Mouse (Mus musculus) heart, postnatal 25 days (tissue): ENCODE results near the gene Duxf3. TPM values are rescaled to one million over a fixed set of nuclear protein-coding genes. Genes with fewer than 3 reads are reported as not detected.
"Not testable (repeated sequence)": the region's sequence is repeated elsewhere in the genome, so short reads cannot be mapped to it uniquely, and the experiment has no call there.

ENCODE experiments used
- DNase-seq: peaks from one replicate; pipeline ENCODE4 v3.0.0; 2022; ENCODE audit warnings: low spot score
- intact Hi-C: fragments of 180-260 bp; cut with DNase I; formaldehyde crosslinking; loops from one replicate; pipeline ENCODE4 v1.15.1; 2025
- total RNA-seq, 2 experiments: library from RNA; stranded (reverse); gene quantifications; 2 replicates each; pipeline ENCODE4 v1.2.3; 2021

The Duxf3 gene
- not detected for total RNA-seq

DNA sequence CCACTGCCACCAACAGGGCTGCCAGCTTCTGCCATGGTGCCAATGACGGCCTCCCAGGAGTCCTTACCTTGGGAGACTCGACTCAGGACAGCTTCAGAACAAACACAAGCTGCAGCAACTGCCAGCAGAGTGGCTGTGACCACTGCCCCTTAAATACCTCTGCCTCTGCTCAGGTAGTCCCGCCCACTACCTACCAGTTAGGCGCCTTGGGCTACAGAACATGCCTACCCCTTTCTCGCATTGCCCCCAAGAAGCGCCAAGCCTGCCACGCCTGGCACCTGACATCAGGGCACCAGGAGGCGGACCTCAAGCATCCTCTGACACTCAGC lies at the start of gene Duxf3:
Gene Duxf3, minus strand, starts transcription at position 35 of the 329 bp plus-strand sequence.
- DNase-seq, intact Hi-C loops: not testable (repeated sequence)

DNA sequence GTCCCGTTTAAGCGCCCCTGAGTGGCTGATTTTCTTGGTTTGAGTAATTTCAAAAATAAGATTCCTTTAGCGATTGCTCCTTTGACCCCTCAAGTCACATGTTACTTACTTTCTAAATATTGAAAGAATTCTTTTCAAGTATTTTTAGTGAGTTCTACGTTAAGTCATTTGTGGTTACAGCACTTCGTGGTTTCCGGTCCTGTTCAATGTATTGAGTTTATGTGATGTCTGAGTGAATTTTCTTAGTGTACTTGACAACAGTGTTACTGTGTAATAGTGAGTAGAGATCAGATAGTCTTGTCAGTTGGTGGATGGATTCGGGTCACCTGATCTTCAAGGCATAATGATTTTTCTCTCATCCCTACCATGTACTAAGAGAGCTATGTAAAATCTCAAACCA lies 49.8 kb upstream of the Duxf3 start:
- DNase-seq = no peak

DNA sequence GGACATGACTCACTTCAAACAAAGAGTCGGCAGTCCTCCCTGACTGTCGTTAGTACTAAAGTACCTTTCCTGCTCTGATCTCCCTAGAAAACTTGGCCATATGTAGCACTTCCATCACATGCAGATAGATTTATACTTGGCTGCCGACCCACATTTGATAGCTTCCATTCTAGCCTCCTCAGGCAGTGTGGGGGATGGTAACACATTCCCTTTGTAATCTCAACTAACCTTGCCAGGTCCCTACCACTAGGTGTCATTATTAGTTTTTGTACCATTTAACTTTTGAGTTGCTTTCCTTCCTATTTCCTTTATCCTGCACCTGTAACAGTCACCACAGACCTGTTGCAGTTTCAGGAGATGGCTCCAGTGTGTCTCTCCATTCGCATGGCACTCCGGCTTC lies 26.0 kb upstream of the Duxf3 start:
- intact Hi-C loops = no loop called here
- no peak for DNase-seq

More for the DNA sequence above, 49.8 kb upstream of the Duxf3 start:
- intact Hi-C loops = no loop called here

DNA sequence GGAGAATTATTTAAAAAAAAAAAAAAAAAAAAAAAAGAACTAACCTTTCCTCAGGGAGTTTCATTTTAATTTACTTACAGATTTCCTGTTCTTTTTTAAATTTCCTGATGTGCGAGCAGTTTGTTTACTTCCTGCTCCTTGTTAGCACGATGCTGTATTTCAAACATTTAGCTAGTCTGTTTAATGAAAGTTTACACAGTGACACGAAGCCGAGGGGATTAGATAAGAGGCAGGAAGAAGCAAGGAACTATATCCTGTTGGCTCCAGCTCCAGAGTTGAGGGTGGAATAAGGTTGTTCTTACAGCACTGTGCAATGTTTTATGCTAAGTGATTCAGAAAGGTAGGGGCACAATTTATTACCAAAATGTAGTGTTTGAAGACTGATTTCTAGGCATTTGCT lies 23.5 kb upstream of the Duxf3 start:
- DNase-seq = no peak
- intact Hi-C loops = no loop called here

DNA sequence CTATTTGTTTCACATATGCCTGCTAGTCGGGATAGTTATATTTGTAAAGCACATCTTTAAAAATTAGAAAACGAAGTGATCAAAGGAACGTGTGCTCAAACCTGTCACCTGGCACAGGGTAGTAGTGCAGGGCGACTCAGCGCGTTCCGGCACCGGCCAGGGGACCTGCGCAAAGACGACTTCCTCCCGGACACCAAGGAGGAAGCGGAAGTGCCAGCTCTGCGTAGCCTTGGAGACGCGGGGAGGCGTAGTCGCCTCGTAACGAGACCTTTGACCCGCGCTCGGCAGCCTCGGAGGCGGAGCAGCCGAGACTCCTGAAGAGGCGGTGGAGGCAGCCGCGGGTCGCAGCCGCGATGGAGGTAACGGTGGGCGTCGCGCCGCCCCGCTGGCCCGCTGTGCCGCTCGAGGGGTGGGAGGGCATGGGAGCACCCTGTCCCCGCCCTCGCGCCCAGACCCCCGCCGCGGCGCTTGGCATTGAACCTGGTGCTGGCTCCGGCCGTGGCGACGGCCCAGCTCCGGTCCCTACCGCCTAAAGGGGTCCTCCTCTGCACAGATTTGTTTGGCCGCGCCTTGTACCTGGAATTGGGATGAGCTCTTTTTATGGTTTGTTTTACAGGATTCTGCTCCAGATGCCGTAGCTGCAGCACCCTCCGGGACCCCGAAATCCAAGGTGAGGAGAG lies 22.9 kb upstream of the Duxf3 start, which contains the start of gene Gcc2:
Gene Gcc2, plus strand, starts transcription at position 285 of the 680 bp plus-strand sequence.
- peak; percentile 88 for DNase-seq
- intact Hi-C loops = no loop called here

DNA sequence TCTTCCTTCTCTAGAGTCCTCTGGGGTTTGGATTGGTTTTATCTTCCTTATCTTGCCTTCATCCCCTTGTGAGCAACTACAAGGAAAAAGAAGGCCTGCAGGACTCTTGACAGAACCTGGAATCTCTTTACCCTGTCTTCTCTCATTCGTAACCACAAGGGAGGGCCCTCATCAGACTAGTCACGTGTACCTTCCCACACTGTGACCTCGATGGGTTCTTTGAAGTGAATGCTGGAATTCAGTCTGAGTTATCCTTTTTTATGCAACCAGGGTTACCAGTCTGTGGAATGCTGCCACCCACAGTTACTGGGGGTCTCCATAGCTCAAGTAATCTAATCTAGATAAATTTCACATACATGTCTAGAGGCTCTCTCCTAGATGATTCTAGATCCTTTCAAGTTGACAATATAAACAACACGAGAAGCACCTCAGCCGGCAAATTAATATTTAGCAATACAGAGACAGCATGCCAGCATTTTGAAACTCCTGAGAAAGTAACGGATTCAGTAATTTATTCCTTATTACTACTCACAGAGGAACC lies 22.2 kb upstream of the Duxf3 start:
- no peak for DNase-seq
- intact Hi-C loops = no loop called here

DNA sequence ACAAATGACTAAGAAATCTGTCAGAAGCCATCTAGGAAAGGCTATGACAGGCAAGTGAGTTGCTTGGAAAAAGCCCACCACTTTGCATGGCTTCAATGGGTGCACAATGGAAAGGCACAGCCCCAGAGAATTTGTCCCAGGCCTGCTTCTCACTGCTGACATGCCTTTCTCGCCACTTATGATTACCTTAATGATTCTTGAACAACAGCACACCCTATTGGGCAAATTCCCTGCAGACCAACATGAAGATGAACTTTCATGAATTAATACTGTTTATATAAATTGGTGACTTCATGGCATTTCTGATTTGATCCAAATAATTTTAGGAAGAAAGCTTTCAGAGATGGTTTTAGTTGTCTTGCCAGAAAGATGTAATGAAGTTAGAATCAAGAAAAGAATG lies 17.1 kb upstream of the Duxf3 start:
- DNase-seq = no peak
- intact Hi-C loops = no loop called here

DNA sequence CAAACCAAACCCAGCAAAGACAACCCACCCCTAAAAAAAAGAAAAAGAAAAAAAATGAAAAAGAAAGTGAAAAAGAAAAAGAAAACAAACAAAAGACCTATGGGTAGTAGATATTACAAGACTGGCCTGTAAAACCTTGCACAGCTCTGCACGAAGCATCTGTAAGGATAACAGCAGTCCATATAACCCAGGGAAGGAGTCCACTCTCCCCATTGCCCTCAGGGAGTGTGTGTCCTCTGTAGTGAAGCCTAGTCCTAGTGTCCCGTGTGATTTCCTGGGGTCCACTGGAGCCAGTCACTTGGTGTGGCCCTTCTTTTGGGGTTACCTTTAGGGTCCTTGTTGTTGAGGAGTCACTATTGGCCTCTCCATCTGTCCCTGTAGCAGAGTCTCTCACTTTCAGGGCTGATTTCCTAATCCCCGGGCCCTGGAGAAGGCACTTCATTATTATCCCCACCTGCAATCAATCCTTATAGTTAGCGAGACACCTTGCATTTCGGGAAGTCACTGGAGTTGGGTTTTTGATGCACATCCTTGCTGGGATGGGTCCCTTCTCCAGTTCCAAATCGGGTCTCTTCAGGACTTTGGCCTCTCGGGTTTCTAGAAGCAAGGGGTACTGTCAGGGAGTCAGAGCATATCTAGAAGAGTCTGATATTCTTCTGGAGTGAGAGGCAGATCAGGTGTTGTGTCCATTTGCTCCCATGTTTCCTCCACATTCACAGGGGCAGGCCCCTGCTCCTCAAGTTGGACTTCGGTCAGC lies 6.7 kb upstream of the Duxf3 start:
- intact Hi-C loops = not testable (repeated sequence)
- peak; percentile 72 for DNase-seq

DNA sequence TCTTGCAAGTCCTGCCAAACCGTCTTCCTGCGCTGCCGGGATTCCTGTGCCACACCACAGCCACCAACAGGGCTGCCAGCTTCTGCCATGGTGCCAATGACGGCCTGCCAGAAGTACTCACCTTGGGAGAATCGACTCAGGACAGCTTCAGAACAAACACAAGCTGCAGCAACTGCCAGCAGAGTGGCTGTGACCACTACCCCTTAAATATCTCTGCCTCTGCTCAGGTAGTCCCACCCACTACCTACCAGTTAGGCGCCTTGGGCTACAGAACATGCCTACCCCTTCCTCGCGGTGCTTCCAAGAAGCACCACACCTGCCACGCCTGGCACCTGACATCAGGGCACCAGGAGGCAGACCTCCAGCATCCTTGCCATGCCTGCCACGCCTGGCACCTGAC lies 4.1 kb upstream of the Duxf3 start, which contains the start of gene Gm4981:
Gene Gm4981, minus strand, starts transcription at position 89 of the 400 bp plus-strand sequence.
- intact Hi-C loops = no loop called here
- no peak for DNase-seq

DNA sequence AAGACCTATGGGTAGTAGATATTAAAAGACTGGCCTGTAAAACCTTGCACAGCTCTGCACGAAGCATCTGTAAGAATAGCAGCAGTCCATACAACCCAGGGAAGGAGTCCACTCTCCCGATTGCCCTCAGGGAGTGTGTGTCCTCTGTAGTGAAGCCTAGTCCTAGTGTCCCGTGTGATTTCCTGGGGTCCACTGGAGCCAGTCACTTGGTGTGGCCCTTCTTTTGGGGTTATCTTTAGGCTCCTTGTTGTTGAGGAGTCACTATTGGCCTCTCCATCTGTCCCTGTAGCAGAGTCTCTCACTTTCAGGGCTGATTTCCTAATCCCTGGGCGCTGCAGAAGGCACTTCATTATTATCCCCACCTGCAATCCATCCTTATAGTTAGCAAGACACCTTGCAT lies 2.5 kb upstream of the Duxf3 start:
- DNase-seq, intact Hi-C loops: not testable (repeated sequence)

DNA sequence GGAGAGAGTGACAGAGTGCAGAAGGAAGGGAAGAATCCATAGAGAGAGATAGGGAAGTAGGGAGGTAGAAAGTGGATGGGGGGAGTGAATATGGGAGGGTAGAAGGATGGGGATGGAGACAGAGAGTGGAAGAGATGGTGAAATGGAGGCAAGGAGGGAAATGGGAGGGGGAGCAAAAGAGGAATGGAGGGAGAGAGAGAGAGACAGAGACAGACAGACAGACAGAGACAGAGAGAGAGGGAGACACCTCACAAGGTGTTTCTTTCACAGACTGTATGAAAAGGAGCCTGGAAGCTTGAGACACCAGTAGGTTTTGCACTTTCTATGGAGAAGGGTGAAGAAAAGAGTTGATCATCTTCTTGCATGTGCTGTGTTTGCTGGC lies 1.3 kb upstream of the Duxf3 start:
- intact Hi-C loops, DNase-seq: not testable (repeated sequence)

DNA sequence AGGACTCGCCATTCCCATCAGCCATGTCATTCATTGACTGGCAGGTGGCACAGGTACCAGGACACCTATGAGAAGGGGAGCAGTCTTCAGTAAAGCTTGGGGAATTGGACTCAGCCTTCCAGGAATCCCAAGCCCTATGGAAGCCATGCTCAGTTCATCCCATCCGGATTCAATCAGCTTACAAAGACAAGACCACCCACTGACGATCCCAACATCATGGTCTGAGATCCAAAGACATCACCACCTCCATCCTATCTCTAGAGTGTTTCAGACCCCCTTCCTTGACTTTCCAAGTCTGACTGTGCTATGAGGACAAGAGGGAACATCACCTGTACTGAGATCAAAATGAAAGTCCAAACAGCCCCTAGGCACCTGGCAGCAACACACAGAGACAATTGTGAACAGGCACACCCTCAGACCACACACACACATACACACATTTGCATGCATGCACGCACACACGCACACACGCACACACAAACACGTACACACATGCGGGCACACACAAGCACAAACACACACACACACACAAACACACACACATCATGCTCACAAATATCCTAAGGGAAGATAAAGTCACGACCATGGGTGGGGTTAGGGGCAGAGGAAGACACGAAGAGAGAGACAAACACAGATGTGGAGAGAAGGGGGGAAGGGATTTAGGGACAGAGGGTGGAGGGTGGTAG lies 722 bp upstream of the Duxf3 start:
- DNase-seq = peak; percentile 44
- intact Hi-C loops = not testable (repeated sequence)

DNA sequence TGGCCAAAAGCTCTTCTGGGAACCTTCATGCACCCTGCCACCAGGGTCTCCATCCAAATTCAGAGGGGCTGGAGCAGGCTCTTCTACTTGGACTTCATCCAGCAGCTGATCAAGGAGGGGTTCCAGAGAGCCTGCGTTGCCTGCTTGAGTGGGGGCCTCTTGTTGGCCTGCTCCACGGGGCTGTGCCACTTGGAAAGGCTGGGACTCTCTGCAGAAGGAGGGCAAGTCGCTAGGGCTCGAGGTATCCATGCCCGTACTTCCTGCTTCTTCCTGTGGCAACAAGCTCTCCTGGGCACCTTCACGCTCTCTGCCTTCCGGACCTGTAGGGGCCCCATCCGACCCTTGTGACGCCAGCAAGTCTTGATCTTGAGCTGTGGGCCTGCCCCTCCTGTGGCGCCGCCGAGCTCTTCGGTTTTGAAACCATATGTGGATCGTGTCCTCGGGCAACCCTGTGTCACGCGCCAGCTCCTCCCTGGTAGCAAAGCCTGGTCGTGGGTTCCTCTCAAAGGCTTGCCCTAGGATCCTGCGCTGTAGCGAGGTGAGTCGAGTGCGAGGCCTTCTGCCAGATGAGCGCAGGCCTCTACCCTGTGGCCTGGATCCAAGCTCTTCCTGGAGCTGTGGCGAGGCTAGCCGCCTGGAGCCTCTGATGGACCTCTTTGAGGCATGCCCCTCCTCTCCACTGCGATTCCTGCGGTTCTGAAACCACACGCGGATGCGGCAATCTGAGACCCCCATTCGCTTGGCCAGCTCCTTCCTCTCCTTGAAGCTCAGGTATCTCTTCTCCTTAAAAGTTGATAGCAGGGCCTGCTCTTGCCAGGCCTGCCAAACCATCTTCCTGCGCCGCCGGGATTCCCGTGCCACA lies 465 bp downstream of the Duxf3 start:
- peak; percentile 82 for DNase-seq
- intact Hi-C loops = not testable (repeated sequence)

DNA sequence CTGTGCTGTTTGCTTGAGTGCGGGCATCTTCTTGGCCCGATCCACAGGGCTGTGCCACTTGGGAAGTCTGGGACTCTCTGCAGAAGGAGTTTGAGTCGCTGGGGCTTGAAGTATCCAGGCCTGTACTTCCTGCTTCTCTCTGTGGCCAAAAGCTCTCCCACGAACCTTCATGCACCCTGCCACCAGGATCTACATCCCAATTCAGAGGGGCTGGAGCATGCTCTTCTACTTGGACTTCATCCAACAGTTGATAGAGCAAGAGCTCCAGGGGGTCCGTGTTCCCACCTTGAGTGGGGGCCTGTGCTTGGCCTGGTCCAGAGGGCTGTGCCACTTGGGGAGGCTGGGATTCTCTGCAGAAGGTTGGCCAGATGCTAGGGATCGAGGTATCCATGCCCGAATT lies 1.4 kb downstream of the Duxf3 start:
- intact Hi-C loops = not testable (repeated sequence)
- peak; percentile 69 for DNase-seq

DNA sequence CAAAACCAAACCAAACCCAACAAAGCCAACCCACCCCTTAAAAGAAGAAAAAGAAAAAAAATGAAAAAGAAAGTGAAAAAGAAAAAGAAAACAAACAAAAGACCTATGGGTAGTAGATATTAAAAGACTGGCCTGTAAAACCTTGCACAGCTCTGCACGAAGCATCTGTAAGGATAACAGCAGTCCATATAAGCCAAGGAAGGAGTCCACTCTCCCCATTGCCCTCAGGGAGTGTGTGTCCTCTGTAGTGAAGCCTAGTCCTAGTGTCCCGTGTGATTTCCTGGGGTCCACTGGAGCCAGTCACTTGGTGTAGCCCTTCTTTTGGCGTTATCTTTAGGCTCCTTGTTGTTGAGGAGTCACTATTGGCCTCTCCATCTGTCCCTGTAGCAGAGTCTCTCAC lies 2.5 kb downstream of the Duxf3 start:
- DNase-seq, intact Hi-C loops: not testable (repeated sequence)

DNA sequence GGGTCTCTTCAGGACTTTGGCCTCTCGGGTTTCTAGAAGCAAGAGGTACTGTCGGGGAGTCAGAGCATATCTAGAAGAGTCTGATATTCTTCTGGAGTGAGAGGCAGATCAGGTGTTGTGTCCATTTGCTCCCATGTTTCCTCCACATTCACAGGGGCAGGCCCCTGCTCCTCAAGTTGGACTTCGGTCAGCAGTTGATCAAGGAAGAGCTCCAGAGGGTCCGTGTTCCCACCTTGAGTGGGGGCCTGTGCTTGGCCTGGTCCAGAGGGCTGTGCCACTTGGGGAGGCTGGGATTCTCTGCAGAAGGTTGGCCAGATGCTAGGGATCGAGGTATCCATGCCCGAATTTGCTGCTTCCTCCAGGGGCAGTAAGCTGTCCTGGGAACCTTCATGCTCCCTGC lies 4.7 kb downstream of the Duxf3 start:
- peak; percentile 59 for DNase-seq
- intact Hi-C loops = not testable (repeated sequence)

DNA sequence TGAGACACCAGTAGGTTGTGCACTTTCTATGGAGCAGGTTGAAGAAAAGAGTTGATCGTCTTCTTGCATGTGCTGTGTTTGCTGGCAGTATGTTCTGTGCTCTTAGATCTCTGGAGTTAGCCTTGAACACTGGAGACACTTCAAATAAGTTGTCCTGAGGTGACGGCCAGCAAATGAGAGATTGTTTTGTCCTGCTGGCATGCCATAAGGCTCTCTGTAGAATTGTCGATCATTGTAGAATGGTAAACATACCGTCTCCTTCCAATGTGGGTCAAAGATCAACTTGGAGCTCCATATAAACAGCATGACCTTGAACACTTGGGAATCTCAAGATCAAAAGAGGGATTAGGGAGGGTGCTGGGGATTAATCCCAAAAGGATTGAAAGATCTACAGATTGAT lies 6.1 kb downstream of the Duxf3 start:
- intact Hi-C loops, DNase-seq: not testable (repeated sequence)

DNA sequence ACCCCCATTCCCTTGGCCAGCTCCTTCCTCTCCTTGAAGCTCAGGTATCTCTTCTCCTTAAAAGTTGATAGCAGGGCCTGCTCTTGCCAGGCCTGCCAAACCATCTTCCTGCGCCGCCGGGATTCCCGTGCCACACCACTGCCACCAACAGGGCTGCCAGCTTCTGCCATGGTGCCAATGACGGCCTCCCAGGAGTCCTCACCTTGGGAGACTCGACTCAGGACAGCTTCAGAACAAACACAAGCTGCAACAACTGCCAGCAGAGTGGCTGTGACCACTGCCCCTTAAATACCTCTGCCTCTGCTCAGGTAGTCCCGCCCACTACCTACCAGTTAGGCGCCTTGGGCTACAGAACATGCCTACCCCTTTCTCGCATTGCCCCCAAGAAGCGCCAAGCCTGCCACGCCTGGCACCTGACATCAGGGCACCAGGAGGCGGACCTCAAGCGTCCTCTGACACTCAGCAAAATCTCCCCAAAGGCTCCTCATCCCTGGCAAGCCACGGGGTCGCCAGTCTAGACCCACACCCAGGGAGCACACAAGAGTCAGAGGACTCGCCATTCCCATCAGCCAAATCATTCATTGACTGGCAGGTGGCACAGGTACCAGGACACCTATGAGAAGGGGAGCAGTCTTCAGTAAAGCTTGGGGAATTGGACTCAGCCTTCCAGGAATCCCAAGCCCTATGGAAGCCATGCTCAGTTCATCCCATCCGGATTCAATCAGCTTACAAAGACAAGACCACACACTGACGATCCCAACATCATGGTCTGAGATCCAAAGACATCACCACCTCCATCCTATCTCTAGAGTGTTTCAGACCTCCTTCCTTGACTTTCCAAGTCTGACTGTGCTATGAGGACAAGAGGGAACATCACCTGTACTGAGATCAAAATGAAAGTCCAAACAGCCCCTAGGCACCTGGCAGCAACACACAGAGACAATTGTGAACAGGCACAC lies 7.4 kb downstream of the Duxf3 start, which contains the start of gene AW822073:
Gene AW822073, minus strand, starts transcription at position 104 of the 959 bp plus-strand sequence.
- DNase-seq, intact Hi-C loops: not testable (repeated sequence)
